Mouse (Mus musculus) left cerebral cortex, postnatal 4 days (tissue): ENCODE measurements around the gene Camsap1. TPM values are rescaled to one million over a fixed set of nuclear protein-coding genes. Genes with fewer than 3 reads are reported as not detected.

Experiments
- DNase-seq: peaks from one replicate; pipeline ENCODE4 v3.0.0-alpha.2; 2022
- intact Hi-C: fragments of 180-260 bp; cut with DNase I; formaldehyde crosslinking; loops from one replicate; pipeline ENCODE4 v1.15.1; 2025
- total RNA-seq, 2 experiments: library from RNA; stranded (reverse); gene quantifications; 2 replicates each; pipeline ENCODE4 v1.2.3; 2021

Gene Camsap1
- total RNA-seq, 2 experiments from 2014 or later, result 195 to 203 TPM

GRCm38 (mm10) chr2:25982426-25983091 lies 523 bp downstream of the Camsap1 start:
- peak; percentile 68 for DNase-seq
- intact Hi-C loops, result no loop called here

GRCm38 (mm10) chr2:25982052-25982425 lies 1.0 kb downstream of the Camsap1 start:
- peak; percentile 66 for DNase-seq
- intact Hi-C loops, result no loop called here

- intact Hi-C loops, result no loop called here
- DNase-seq, result no peak
Observed at GRCm38 (mm10) chr2:25978997-25979396, 4.1 kb downstream of the Camsap1 start.

GRCm38 (mm10) chr2:25977587-25978239 lies 5.4 kb downstream of the Camsap1 start:
- no peak for DNase-seq
- intact Hi-C loops, result no loop called here

- DNase-seq, result no peak
- intact Hi-C loops, result no loop called here
Observed at GRCm38 (mm10) chr2:25975141-25975770, 7.8 kb downstream of the Camsap1 start.

- intact Hi-C loops, result no loop called here
Observed at GRCm38 (mm10) chr2:25970426-25970825, 12.7 kb downstream of the Camsap1 start.

GRCm38 (mm10) chr2:25969319-25969718 lies 13.8 kb downstream of the Camsap1 start:
- intact Hi-C loops, result no loop called here
- no peak for DNase-seq

More at GRCm38 (mm10) chr2:25970426-25970825, 12.7 kb downstream of the Camsap1 start:
- peak; percentile 15 for DNase-seq

GRCm38 (mm10) chr2:25949291-25949690 lies 33.8 kb downstream of the Camsap1 start:
- no peak for DNase-seq
- intact Hi-C loops, result no loop called here

GRCm38 (mm10) chr2:25947950-25948349 lies 35.1 kb downstream of the Camsap1 start:
- no peak for DNase-seq
- intact Hi-C loops, result no loop called here

- no peak for DNase-seq
- intact Hi-C loops, result no loop called here
Observed at GRCm38 (mm10) chr2:25943822-25944221, 39.3 kb downstream of the Camsap1 start.

- DNase-seq, result no peak
- intact Hi-C loops, result no loop called here
Observed at GRCm38 (mm10) chr2:25940503-25940902, 42.6 kb downstream of the Camsap1 start.

GRCm38 (mm10) chr2:25931249-25931859 lies 51.7 kb downstream of the Camsap1 start:
- intact Hi-C loops, result loop anchor here (10.0 kb wide), 1 partner anchor 97 kb away; no protein-coding TSS in a partner anchor
- peak; percentile 45 for DNase-seq

- DNase-seq, result no peak
- intact Hi-C loops, result no loop called here
Observed at GRCm38 (mm10) chr2:25927821-25928220, 55.3 kb downstream of the Camsap1 start.

GRCm38 (mm10) chr2:25924934-25925333 lies 58.1 kb downstream of the Camsap1 start:
- DNase-seq, result no peak
- intact Hi-C loops, result no loop called here

- intact Hi-C loops, result no loop called here
- DNase-seq, result no peak
Observed at GRCm38 (mm10) chr2:25923799-25924198, 59.3 kb downstream of the Camsap1 start.

- no peak for DNase-seq
- intact Hi-C loops, result no loop called here
Observed at GRCm38 (mm10) chr2:25919972-25920371, 63.1 kb downstream of the Camsap1 start.

GRCm38 (mm10) chr2:25918408-25918807 lies 64.7 kb downstream of the Camsap1 start:
- intact Hi-C loops, result no loop called here
- no peak for DNase-seq

GRCm38 (mm10) chr2:25914821-25915220 lies 68.3 kb downstream of the Camsap1 start:
- intact Hi-C loops, result no loop called here
- DNase-seq, result no peak

- no peak for DNase-seq
- intact Hi-C loops, result no loop called here
Observed at GRCm38 (mm10) chr2:25914201-25914600, 68.9 kb downstream of the Camsap1 start.

GRCm38 (mm10) chr2:25913247-25913646 lies 69.8 kb downstream of the Camsap1 start:
- no peak for DNase-seq
- intact Hi-C loops, result no loop called here

- peak; percentile 32 for DNase-seq
- intact Hi-C loops, result no loop called here
Observed at GRCm38 (mm10) chr2:25909872-25910271, 73.2 kb downstream of the Camsap1 start.
